Mouse (Mus musculus) adrenal gland, postnatal 36 days (tissue): Measurements from ENCODE around the gene Ghrhr. TPM values are rescaled to one million over a fixed set of nuclear protein-coding genes. Genes with fewer than 3 reads are reported as not detected.

ENCODE experiments used
- DNase-seq, 2 experiments: peaks; one replicate each; pipeline ENCODE4 v3.0.0; 2021; ENCODE audit warnings: mixed read lengths in 1 of 2
- total RNA-seq, 2 experiments: library from RNA; stranded (reverse); gene quantifications; 2 replicates each; pipeline ENCODE4 v1.2.3; 2021

Ghrhr gene
- total RNA-seq, 2 experiments from 2014 or later, result not detected

DNA sequence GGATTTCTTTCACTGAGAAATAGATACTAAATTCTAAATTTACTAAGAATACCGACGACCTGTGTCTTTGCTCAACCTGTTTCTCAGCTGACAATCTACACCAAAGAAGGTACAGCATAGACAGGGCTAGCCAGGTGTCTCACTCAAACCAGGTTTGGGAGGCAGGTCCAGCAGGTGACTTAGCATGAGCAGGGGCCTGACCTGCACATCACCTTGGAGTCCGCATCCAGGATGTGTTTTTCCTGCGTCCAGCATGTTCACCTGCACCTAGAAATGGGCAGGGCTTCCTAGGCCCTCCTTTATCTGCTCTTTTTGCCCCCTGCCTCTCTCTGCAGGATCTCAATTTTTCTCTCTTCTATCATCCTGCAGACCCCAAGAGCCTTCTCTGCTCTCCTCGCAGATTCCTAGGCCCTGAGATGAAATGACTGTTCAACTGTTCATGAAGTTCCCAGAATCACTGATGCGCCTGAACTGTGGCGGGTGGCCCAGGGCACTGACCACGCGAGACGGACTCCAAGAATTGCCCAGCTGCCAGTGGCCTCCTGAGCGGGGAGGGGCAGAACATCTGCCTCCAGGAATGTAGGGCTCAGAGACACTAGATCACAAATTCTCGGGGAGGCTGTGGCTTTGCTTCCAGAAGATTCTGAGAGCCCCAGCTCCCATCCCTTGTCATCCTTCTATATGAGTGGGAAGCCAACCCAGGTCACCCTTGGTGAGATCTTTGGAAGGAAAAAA lies 22.2 kb upstream of the Ghrhr start:
- DNase-seq, result no peak

DNA sequence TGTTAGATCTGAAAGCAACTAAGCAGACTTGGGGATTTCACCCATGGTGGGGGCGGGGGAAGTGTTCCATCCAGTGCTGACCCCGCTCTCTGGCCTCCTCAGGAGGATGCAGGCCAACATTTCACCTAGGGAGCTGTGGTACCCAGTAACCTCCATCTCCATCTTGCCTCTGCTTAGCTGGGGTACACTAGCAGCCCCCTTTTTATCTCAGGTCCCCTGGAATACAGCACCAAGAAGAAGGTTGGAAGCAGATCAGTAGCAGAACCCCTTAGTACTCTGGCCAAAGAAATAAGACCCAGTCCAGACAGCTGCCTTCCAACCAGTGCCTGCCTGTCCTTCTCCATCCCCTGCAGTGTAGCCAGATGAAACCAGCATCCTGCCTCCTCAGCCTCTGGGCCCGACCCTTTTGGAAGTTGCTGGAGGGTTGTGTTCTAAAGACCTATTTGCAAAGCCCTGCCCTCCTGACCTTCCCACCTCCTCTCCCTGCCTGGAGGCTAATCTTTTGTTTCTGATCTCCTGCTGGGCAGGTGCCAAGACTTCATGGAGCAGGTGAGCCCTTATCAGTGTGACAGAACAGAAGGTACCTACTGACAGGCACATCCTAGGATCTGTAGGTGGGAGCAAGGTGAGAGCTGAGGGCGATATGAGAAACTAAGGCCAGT lies 21.5 kb upstream of the Ghrhr start:
- no peak for DNase-seq

DNA sequence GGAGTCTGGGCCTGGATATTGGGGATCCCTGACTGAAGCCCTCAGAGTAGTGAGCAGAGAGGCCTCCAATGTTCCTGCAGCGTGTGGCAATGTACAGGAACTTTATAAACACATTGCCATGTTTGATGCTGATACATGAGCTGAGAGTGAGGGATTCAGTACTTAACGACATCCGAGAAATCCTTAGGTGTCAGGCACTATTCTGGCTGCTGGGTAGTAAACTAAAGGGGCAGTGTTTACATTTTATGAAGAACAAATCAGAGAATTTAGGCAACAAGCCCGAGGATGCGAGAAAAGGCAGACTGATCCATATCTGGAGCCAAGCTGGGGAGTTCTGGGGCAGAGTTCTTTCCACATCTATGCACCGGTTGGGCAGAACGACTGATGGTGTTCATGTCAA lies 20.5 kb upstream of the Ghrhr start:
- no peak for DNase-seq

DNA sequence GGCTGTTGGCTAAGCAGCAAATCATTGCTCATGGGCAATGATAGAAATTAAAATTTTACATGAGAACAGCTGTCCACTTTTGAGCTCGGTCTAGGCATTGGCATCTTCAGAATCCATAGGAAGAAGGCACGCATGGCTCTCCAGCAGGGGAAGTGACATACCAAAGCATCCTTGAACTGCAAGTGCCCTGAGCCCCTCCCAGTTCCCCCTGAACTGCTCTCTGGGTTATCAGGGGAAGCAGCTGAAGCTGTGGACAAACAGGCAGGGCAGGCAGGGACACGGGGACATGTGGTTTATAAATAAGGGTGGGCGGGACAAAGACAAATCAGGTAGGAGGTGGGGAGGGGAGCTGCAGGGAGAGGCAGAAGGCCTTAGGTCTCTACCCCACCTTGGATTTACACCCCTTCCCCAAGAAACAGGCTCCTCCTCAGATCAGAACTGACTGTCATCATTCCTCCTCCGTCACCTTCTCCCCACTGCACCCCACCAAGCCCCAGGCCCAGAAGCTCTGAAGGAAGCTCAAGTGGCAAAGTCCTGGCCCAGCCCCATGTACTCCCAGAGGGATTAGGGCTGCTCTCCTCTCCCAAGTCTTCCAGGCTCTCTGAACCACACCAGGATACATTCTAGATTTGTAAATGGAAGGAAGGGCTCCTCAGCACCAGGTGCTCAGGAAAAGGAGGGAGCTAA lies 19.9 kb upstream of the Ghrhr start:
- no peak for DNase-seq

DNA sequence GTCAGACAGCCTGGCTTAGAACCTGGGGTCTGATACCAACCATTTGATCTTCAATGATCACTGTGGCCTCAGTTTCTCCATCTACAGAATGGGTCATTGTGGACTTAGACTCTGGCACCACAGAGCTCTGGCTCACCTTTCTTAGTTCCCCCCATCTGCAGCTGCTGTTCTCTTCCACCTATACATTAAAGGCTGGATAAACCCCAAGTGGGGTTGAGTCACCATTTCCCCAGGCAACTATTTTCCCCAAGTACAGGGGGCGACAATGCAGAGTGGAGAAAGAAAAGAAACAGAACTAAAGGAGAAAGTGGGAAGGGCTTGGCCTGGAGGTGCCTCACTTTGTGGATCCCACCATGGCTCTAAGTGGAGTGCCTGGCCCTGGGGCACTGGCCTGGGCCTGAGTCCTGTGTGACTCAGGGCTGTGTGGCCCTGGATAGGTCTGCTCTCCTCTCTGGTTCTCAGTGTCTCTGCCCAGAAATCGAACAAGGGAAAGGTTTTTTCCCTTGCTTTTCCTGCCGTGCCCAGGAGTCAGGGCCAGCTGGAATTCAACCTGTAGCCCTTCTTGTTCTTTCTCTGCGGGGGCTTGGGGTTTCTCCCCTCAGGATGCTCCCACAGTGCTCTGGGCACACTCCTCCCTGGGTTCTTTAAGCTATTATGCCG lies 19.0 kb upstream of the Ghrhr start:
- DNase-seq, result no peak

DNA sequence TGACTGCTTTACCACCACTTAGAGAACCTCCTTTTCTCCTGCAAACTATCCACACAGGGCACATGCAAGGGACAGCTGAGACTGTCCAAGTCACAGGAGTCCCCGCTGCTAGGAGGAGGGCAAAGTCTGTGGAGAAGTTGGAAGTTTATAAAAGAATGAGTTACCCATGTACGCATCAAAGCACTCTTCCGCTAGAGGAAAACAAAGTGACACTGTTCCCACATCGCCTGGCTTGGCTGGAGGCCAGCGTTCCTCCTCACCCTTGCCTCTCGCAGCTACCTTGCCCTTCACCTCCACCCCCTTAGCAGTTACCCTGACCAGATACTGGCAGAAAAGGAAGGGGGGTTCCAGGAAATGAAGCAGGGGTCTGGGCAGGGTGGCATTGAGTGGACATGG lies 18.5 kb upstream of the Ghrhr start:
- DNase-seq, result peak in 1 of 2 experiments; percentile 8

DNA sequence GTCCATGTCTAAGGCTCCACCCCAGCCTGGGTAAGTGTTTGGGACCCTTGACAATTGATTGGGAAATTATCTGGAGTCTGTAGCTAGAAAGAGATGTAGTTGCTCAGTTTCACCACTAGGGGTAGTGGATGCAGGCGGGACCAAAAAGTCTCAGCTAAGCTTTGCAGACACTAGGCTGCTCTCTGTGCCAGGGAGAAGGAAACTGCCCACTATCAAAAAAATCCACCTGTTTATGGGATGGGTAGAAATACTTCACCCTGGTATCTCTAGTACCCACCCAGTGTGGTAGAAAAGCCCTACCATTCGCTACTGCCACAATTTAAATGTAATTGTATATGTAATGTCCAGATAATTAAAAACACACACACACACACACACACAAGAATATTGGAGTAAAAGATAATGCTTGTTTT lies 17.4 kb upstream of the Ghrhr start:
- no peak for DNase-seq

DNA sequence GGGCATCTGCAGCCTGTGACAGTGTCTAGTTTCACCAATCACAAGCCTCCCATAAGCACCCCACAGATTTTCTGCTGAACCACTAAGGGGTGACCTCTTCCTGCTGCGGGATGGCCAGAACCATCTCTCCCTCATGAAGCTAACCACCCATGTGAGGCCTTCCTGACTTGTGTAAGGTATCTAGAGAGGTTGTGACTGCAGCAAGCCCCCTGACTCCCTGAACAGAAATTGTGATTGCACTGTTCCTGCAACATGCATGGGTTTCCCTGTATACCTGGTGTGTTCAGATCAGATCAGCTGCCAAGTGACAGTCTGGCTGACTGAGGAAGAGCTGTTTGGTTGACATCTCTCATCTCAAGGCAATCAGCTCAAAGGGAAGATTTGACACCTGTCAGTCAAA lies 13.4 kb upstream of the Ghrhr start:
- DNase-seq, result no peak

DNA sequence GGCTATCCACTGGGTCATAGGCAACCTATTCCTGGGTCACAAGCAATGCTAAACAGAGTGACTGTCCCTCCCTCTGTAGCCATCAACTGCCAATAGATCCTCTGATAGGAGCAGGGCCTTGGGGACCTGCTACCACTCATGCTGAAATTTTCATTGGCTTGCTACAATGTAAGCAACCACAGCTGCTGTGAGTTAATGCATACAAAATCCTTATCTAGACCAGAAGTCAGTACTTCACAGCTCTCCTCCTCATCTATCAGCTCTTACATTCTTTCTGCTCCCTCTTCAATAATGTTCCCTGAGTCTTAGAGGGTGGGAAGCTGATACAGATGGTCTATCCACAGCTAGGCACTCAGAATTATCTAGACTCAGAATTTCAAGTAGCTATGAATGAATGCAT lies 9.0 kb upstream of the Ghrhr start:
- DNase-seq, result no peak

DNA sequence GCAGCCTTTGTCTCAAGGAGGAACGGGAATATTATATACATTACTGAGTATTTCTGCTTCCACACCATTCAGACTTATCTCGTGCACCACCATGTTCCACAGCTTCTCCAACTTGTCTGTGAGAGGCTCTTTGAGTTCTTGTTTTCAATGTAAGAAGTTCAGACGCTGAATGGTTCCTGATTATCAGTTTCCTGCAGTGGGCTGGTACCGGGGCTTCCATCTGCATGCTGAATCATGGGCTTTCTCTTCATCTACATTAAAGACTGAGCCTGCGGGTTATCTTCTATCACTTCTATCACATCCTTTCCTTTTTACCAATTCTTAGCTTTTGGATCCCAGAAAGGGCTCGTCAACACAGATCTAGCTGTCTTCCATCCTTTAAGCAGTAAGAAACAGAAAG lies 5.3 kb upstream of the Ghrhr start:
- DNase-seq, result no peak

DNA sequence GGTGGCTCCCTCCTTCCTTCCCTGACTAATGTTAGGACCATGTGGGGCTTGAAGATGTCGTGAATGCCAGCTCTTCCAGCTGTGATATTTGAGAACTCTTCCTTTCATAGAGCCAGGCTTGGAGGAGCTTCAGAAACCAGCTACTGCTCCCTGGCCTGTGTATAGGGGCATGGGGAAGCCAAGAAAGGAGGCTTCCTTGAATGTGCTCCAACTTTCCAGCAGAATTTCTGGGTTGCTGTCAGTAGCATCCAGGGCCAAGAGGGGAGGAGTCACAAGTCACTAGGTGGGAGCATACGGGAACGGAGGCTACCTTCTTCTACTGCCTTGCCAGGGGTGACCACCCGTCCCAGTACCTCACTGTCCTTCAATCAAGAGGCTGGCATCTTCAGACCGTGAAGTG lies 416 bp downstream of the Ghrhr start:
- DNase-seq, result no peak

DNA sequence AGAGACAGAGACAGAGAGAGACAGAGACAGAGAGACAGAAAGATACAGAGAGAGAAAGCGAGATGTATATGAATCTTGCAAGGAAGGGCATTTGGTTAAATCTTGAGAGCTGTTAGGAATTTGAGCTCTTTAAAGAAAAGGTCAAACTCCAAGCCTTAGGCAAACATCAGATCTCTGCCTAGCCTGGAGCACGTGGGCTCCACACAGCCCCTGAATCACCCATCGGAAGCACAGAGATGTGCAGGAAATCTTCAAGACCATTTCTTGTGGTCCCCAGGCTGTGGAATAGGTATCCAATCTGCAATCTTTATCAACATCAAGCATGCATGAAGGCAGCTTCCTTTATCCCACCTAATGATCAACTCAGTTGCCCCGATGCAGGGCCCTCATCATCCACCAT lies 1.4 kb downstream of the Ghrhr start:
- no peak for DNase-seq

DNA sequence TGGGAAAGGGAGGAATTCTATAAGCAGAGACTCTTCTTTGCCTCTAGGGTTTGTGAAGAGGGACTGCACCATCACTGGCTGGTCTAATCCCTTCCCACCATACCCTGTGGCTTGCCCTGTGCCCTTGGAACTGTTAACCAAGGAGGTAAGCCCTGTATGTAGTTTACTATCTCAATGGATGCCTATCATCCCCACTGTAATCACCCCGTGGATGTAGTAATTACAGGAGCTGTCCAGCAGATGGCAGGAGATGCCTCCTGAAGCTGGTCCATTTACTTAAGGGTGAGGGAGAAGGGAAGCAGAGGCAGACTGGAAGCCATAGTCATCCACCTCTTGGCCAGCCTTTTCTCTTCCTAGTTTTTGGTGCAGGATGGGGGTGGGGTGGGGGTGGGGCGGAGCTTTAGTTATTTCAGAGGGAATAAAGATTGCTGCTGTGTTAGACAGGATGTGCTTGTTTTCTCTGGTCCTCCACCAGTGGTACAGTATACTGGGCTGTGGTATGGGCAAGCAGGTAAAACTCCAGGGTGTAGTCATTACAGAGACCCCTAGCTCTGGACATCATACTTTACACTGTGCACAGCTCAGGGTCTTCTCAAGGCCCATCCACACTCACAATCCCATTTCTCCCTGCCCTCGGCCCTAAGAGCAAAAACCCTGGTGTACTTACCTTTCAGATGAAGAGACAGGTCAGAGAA lies 3.7 kb downstream of the Ghrhr start:
- DNase-seq, result peak; percentile 41 to 47

DNA sequence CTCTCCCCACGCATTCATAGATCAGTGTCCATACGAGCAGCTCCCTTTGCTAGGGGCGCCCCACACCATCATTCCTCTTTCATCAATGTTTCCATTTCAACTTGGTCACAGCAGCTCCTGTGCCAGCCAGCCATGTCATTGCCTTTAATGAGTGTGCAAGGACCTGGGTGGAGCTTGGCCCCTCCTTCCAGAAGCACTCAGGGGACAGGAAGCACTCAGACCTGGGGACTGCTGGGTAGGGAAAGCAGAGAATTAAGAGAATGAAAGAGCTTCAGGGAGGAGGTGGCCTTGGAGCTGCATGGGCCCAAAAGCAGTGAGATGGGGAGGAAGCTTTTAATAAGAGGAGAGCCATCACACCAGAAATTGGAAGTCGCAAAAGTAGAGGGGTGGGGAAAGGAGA lies 5.9 kb downstream of the Ghrhr start:
- no peak for DNase-seq

DNA sequence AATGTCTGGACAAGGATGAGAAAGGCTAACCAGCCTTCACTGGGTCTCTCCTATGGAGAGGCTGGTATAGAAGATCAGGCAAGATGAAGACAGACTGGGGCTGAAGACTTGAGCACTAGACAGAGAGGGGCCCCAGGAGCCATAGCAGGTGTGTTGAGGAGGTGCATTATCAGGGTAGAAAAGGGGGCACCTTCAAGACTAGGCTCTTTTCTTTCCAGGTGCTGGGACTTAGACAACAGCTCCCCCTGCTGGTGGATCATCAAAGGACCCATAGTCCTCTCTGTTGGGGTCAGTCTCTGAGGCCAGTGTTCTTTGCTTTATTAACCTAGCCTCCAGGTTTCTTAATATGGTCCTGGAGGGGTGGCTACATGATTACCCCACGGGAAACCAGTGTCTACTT lies 7.8 kb downstream of the Ghrhr start:
- peak; percentile 53 to 77 for DNase-seq

DNA sequence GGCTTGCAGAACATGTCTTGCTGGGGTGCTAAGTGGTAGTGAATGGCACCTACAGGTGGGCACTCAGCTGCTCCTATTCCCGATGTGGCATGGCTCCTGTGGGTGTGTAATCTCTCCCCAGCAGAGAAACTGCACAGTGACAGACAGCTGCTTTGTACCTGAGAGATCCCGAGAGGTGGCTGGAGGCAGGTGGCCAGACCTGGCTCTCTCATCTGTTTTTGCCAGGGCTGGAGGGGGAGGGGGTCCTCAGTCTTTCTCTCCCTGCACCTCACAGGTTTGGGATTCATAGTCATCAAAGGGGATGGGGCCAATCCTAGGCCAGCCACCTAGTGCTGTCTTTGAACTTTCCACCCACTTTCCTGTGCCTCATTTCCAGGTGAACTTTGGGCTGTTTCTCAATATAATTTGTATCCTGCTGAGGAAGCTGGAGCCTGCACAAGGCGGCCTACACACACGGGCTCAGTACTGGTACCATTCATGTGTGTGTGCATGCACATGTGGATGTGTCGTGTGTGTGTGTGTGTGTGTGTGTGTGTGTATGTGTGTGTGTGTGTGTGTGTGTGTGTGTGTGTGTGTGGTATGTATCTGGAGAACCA lies 8.4 kb downstream of the Ghrhr start:
- DNase-seq, result no peak

DNA sequence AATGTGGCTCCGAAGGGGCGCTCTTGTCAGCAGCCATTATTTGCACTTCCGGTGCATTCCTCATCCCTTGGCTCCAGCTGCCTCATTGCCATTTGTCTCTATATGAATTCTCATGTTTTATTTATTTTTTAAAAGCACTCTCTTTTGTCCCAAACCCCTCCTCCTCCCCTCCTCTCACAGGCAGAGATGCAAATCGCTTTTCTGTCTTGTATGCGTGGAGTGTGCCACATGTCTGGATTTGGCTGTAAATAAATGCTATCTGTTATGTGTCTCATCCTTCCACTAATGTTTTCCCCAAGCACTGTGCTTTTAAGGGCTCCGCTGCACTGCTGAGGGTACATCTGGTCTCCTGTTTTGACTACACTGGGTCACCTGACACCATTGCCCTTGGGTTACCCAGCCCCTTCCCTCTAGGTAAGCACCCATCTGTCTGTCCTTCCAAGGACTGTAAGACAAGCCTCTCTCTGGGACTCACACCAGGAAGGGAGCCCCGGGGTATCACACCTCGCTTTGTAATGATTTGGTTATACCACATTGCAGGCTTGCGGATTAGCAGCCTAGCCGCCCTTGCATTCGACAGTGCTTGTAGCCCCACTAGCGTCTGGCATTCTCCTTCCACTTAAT lies 12.6 kb downstream of the Ghrhr start:
- no peak for DNase-seq

DNA sequence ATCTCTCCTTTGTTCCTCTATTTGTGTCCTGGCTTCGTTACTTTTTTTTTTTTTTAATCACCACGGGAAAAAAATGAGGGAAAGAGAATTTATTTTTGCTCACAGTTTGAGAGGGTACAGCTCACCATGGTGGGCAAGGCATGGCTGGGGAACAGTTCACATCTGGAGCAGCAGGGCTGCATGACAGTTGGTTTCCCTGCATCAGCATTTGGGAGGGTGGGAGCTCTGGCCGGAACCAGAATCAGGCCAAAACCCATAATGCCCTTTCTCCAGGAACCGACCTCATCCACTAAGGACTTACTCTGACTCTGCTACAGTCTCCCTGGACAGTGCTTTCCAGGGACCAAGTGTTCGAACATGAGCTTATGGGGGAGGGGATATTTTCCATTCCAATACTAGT lies 13.2 kb downstream of the Ghrhr start:
- no peak for DNase-seq

DNA sequence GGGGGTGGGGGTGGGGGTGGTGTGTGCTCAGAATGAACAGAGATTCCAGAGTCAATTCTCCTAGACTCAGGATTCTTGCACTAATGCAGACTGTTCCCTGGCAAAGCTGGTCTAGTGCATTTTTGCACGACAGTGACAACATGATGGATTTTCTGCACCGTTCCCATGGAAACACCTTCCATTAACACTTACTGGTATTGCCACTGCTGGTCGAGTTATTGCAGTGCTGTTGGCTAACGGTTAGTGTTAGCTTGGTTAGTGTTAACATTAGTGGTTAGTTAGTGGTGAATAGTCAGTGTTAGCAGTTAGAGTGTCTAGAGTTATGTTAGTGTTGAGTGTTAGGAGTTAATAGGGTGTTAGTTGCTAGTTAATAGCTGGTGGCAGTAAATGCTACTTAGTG lies 15.7 kb downstream of the Ghrhr start:
- DNase-seq, result no peak

DNA sequence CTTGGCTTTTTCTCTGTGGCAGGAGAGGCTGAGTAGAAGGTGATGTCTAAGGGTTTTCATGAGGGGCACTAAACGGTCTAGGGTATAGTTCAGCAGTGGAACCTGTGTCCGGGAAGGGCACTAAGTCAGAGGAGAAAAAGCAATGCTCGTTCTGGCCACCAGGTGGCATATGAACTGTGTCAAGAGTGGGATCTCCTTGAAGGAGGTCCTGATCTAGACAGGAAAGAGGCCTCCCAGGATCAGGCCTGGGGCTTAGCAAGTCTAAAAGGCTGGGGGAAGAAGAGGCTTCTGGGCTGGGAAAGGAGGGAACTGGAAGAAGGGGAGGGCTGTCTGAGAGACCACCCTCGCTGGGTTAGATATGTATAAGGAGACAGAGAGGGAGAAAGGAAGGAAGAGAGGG lies 16.4 kb downstream of the Ghrhr start:
- peak; percentile 76 to 82 for DNase-seq

DNA sequence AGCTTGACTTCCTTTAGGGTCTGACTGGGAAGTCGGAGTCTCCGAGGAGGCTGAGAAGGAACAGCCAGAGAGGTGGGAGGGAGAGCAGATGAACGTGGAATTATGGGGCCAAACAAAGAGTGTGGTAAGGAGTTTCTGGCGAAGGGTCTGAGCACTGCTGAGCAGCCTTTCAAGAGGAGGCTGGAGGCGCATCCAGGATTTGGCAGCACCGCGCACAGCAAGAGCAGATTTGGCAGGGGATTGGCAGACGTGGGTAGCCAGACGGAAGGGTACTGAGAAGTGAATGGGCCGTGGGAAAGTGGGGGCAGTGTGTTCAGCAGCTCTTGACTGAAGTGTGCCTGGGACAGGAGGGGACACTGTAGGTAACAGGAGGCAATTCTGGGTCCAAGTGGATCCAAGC lies 18.8 kb downstream of the Ghrhr start:
- DNase-seq, result no peak
